Mouse (Mus musculus): ENCODE results near the gene Ccdc106. TPM values are rescaled to one million over a fixed set of nuclear protein-coding genes. Genes with fewer than 3 reads are reported as not detected.

Gene Ccdc106
- polyA plus RNA-seq, 1 experiment from 2014 or later: 7.9 TPM

GRCm38 (mm10) chr7:5098769-5099168 lies 78.4 kb downstream of the Ccdc106 start:
- Histone ChIP-seq H3K27me3 (ENCODE audit: insufficient read depth, poor library complexity, severe bottlenecking) (no peaks in the 10 kb centered on the region), H3K4me3 (no peak overlapping the region), H3K4me1 (replicated peaks) (no peaks in the 10 kb centered on the region), H3K36me3 (peaks cover 64% of the 10 kb centered on the region), H3K9me3 (0 out of 2 replicates have a peak, but pooled peaks cover 5% of the 10 kb centered on the region), H3K27ac (no peak overlapping the region)
- WGBS: 91% methylated on average over 5 of the region's 5 CpGs
- no peak for DNase-seq (ENCODE audit: low spot score)

- 83% methylated on average over 3 of the region's 3 CpGs for WGBS
- 0 out of 2 replicates have a peak, but pooled peaks cover 4% of the 10 kb centered on the region for H3K9me3 ChIP-seq
Observed at GRCm38 (mm10) chr7:5099796-5100195, 79.4 kb downstream of the Ccdc106 start.

GRCm38 (mm10) chr7:5101066-5101663 lies 80.8 kb downstream of the Ccdc106 start:
- Histone ChIP-seq H3K27ac (no peak overlapping the region), H3K9me3 (0 out of 2 replicates have a peak, but pooled peaks cover 2% of the 10 kb centered on the region), H3K4me3 (no peak overlapping the region), H3K27me3 (ENCODE audit: insufficient read depth, poor library complexity, severe bottlenecking) (no peaks in the 10 kb centered on the region), H3K36me3 (peaks cover 40% of the 10 kb centered on the region), H3K4me1 (replicated peaks) (no peaks in the 10 kb centered on the region)
- 89% methylated on average over 10 of the region's 10 CpGs for WGBS
- no peak for DNase-seq (ENCODE audit: low spot score)

More at GRCm38 (mm10) chr7:5099796-5100195, 79.4 kb downstream of the Ccdc106 start:
- no peak for DNase-seq (ENCODE audit: low spot score)
- peaks cover 53% of the 10 kb centered on the region for H3K36me3 ChIP-seq
- no peak overlapping the region for H3K27ac ChIP-seq
- H3K4me3 ChIP-seq: no peak overlapping the region
- no peaks in the 10 kb centered on the region for H3K27me3 ChIP-seq (ENCODE audit: insufficient read depth, poor library complexity, severe bottlenecking)
- no peaks in the 10 kb centered on the region for H3K4me1 ChIP-seq (replicated peaks)

- no peak for DNase-seq (ENCODE audit: low spot score)
- Histone ChIP-seq H3K4me1 (replicated peaks) (no peaks in the 10 kb centered on the region), H3K27ac (no peak overlapping the region), H3K36me3 (peaks cover 26% of the 10 kb centered on the region), H3K4me3 (no peak overlapping the region), H3K27me3 (ENCODE audit: insufficient read depth, poor library complexity, severe bottlenecking) (no peaks in the 10 kb centered on the region), H3K9me3 (0 out of 2 replicates have a peak, but pooled peaks cover 2% of the 10 kb centered on the region)
- 88% methylated on average over 2 of the region's 2 CpGs for WGBS
Observed at GRCm38 (mm10) chr7:5102564-5102963, 82.2 kb downstream of the Ccdc106 start.

GRCm38 (mm10) chr7:5108272-5108671 lies 87.9 kb downstream of the Ccdc106 start:
- Histone ChIP-seq H3K9me3 (peaks cover 5% of the 10 kb centered on the region; the same call in 1 of the 2 replicates), H3K27me3 (ENCODE audit: insufficient read depth, poor library complexity, severe bottlenecking) (no peaks in the 10 kb centered on the region), H3K4me3 (no peak overlapping the region), H3K27ac (no peak overlapping the region), H3K36me3 (no peaks in the 10 kb centered on the region), H3K4me1 (replicated peaks) (no peaks in the 10 kb centered on the region)
- WGBS: 81% methylated on average over 4 of the region's 4 CpGs
- DNase-seq (ENCODE audit: low spot score): no peak

- 83% methylated on average over 8 of the region's 8 CpGs for WGBS
- Histone ChIP-seq H3K27ac (no peak overlapping the region), H3K4me1 (replicated peaks) (no peaks in the 10 kb centered on the region), H3K36me3 (no peaks in the 10 kb centered on the region), H3K27me3 (ENCODE audit: insufficient read depth, poor library complexity, severe bottlenecking) (no peaks in the 10 kb centered on the region), H3K9me3 (peaks cover 5% of the 10 kb centered on the region; the same call in 1 of the 2 replicates), H3K4me3 (no peak overlapping the region)
- DNase-seq (ENCODE audit: low spot score): no peak
Observed at GRCm38 (mm10) chr7:5109301-5109700, 88.9 kb downstream of the Ccdc106 start.

Other genes starting within 250 kb of the Ccdc106 start
- not detected in 2 replicates for gene Fam71e2, start 249.3 kb upstream of the Ccdc106 start, polyA plus RNA-seq (2016; fragmentation: Nextera tagmentation; extraction: Ambion mirVana)
- 0.44 and 0.96 TPM in 2 replicates for gene Il11, start 237.7 kb upstream of the Ccdc106 start, polyA plus RNA-seq (2016; fragmentation: Nextera tagmentation; extraction: Ambion mirVana)
- 0.30 TPM in 1 of 2 replicates, not detected in the other for gene Tmem190, start 237.6 kb upstream of the Ccdc106 start, polyA plus RNA-seq (2016; fragmentation: Nextera tagmentation; extraction: Ambion mirVana)
- gene Tmem238, start 230.9 kb upstream of the Ccdc106 start, polyA plus RNA-seq (2016; fragmentation: Nextera tagmentation; extraction: Ambion mirVana): 2.6 and 4.3 TPM in 2 replicates
- 378 and 382 TPM in 2 replicates for gene Rpl28, start 227.7 kb upstream of the Ccdc106 start, polyA plus RNA-seq (2016; fragmentation: Nextera tagmentation; extraction: Ambion mirVana)
- 414 and 452 TPM in 2 replicates for gene Ube2s, start 208.0 kb upstream of the Ccdc106 start, polyA plus RNA-seq (2016; fragmentation: Nextera tagmentation; extraction: Ambion mirVana)
- gene Shisa7, start 175.9 kb upstream of the Ccdc106 start, polyA plus RNA-seq (2016; fragmentation: Nextera tagmentation; extraction: Ambion mirVana): 0.68 and 1.8 TPM in 2 replicates
- gene Isoc2b, start 150.3 kb upstream of the Ccdc106 start, polyA plus RNA-seq (2016; fragmentation: Nextera tagmentation; extraction: Ambion mirVana): 2.6 and 3.3 TPM in 2 replicates
- 0.73 and 0.82 TPM in 2 replicates for gene Isoc2a, start 143.4 kb upstream of the Ccdc106 start, polyA plus RNA-seq (2016; fragmentation: Nextera tagmentation; extraction: Ambion mirVana)
- not detected in 2 replicates for gene Gm36210, start 114.0 kb upstream of the Ccdc106 start, polyA plus RNA-seq (2016; fragmentation: Nextera tagmentation; extraction: Ambion mirVana)
- gene Zfp628, start 105.3 kb upstream of the Ccdc106 start, polyA plus RNA-seq (2016; fragmentation: Nextera tagmentation; extraction: Ambion mirVana): 5.3 and 6.5 TPM in 2 replicates
- 5.2 and 9.6 TPM in 2 replicates for gene Nat14, start 98.5 kb upstream of the Ccdc106 start, polyA plus RNA-seq (2016; fragmentation: Nextera tagmentation; extraction: Ambion mirVana)
- gene Ssc5d, start 94.8 kb upstream of the Ccdc106 start, polyA plus RNA-seq (2016; fragmentation: Nextera tagmentation; extraction: Ambion mirVana): 1.0 and 1.7 TPM in 2 replicates
- gene Sbk2, start 56.1 kb upstream of the Ccdc106 start, polyA plus RNA-seq (2016; fragmentation: Nextera tagmentation; extraction: Ambion mirVana): not detected in 2 replicates
- gene Sbk3, start 49.4 kb upstream of the Ccdc106 start, polyA plus RNA-seq (2016; fragmentation: Nextera tagmentation; extraction: Ambion mirVana): 0.10 TPM in 1 of 2 replicates, not detected in the other
- 31.8 and 43.1 TPM in 2 replicates for gene Zfp579, start 24.4 kb upstream of the Ccdc106 start, polyA plus RNA-seq (2016; fragmentation: Nextera tagmentation; extraction: Ambion mirVana)
- 9.7 and 9.9 TPM in 2 replicates for gene Zfp524, start 6.1 kb upstream of the Ccdc106 start, polyA plus RNA-seq (2016; fragmentation: Nextera tagmentation; extraction: Ambion mirVana)
- 55.2 and 65.1 TPM in 2 replicates for gene Fiz1, start 5.9 kb upstream of the Ccdc106 start, polyA plus RNA-seq (2016; fragmentation: Nextera tagmentation; extraction: Ambion mirVana)
- gene Gm44973, start 5.1 kb upstream of the Ccdc106 start, polyA plus RNA-seq (2016; fragmentation: Nextera tagmentation; extraction: Ambion mirVana): 0.46 TPM in 1 of 2 replicates, not detected in the other
- gene Zfp865, start 177 bp upstream of the Ccdc106 start, polyA plus RNA-seq (2016; fragmentation: Nextera tagmentation; extraction: Ambion mirVana): 6.5 and 9.0 TPM in 2 replicates
- gene 4632433K11Rik, start 13.6 kb downstream of the Ccdc106 start, polyA plus RNA-seq (2016; fragmentation: Nextera tagmentation; extraction: Ambion mirVana): 0.34 TPM in 1 of 2 replicates, not detected in the other
- gene Zfp784, start 17.9 kb downstream of the Ccdc106 start, polyA plus RNA-seq (2016; fragmentation: Nextera tagmentation; extraction: Ambion mirVana): 3.3 and 3.9 TPM in 2 replicates
- gene Zfp580, start 31.0 kb downstream of the Ccdc106 start, polyA plus RNA-seq (2016; fragmentation: Nextera tagmentation; extraction: Ambion mirVana): 37.7 and 53.4 TPM in 2 replicates
- gene U2af2, start 41.6 kb downstream of the Ccdc106 start, polyA plus RNA-seq (2016; fragmentation: Nextera tagmentation; extraction: Ambion mirVana): 179 and 180 TPM in 2 replicates
- 61.3 and 76.8 TPM in 2 replicates for gene Epn1, start 59.7 kb downstream of the Ccdc106 start, polyA plus RNA-seq (2016; fragmentation: Nextera tagmentation; extraction: Ambion mirVana)
- gene Rfpl4, start 96.4 kb downstream of the Ccdc106 start, polyA plus RNA-seq (2016; fragmentation: Nextera tagmentation; extraction: Ambion mirVana): not detected in 2 replicates
- 0.32 and 0.69 TPM in 2 replicates for gene Rasl2-9, start 105.4 kb downstream of the Ccdc106 start, polyA plus RNA-seq (2016; fragmentation: Nextera tagmentation; extraction: Ambion mirVana)
- gene Vmn1r55, start 129.1 kb downstream of the Ccdc106 start, polyA plus RNA-seq (2016; fragmentation: Nextera tagmentation; extraction: Ambion mirVana): not detected in 2 replicates
- gene Vmn1r56, start 176.2 kb downstream of the Ccdc106 start, polyA plus RNA-seq (2016; fragmentation: Nextera tagmentation; extraction: Ambion mirVana): not detected in 2 replicates
- gene Vmn1r57, start 197.9 kb downstream of the Ccdc106 start, polyA plus RNA-seq (2016; fragmentation: Nextera tagmentation; extraction: Ambion mirVana): not detected in 2 replicates